Mouse (Mus musculus): ENCODE data around the gene Ccdc184. TPM values are rescaled to one million over a fixed set of nuclear protein-coding genes. Genes with fewer than 3 reads are reported as not detected.

The Ccdc184 gene
- 2.8 TPM for polyA plus RNA-seq (2014; fragmentation: Illumina TruSeq; extraction: RNeasy Lipid Tissue Mini Kit (QIAGEN cat#74804); ENCODE audit: insufficient read depth, low read depth, low replicate concordance)

DNA sequence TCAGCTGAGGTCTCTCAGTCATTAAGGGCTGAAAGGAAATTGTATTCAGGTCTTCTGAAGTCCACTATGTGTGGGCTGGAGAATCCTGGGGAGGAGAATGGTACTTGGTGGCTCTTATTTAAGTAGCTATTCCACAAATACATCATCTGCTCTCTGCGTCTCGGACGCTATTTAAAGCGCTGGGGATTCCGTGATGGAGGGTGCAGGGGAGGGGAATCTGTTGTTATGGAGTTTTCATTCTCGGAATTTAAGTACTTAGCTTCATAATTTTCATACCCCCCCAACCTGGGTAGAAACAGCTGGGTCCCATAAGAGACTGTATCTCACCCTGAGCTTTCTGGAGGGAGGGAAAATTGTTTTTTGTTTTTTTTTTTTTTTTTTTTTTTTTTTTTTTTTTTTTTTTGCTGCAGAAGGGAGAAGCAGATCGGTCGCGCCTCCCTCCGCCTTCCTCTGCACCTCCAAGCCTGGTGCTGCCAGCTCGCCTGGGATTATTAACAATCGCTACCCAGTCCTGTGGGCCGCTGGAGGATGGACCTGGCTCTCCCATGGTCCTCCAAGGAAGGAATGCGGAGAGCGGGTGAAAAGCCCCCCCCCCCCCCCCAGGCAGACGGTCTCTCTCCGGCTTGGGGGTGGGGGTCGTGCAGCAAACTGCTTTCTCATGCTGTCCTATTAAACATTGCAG, at the start of gene Ccdc184:
TSS of gene Ccdc184 (plus strand) at position 196 of the 682 bp plus-strand sequence.

DNA sequence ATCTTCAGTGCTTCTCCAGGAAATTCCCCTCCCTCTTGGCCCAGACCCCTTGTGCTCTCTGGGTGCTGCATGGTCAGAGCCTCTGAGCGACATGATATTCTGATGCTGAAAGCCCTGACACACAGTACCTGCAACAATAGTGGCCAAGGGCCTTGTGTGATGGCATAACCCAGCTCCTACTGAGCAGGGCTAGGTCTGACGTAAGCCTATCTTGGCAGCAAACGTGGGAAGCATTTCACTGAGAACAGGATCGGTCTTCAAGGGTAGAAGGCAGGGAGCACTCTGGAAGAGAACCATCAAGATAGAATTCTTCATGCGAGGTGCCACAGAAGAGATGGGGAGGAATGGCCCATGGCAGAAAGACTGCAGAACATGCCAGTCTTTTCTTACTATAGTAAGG, 1.4 kb upstream of the Ccdc184 start, which contains the start of gene Asb8:
TSS of gene Asb8 (minus strand) at position 101 of the 400 bp plus-strand sequence.

GRCm38 (mm10) chr15:98195442-98195841, 28.5 kb downstream of the Ccdc184 start, which contains the start of gene Olfr288:
Olfr288 (minus strand) TSS chr15:98195542.

Other genes with a start within 250 kb of the Ccdc184 start
- 22.5 TPM for gene Tmem106c, start 203.0 kb upstream of the Ccdc184 start, polyA plus RNA-seq (2014; fragmentation: Illumina TruSeq; extraction: RNeasy Lipid Tissue Mini Kit (QIAGEN cat#74804); ENCODE audit: insufficient read depth, low read depth, low replicate concordance)
- 0.04 TPM for gene Col2a1, start 162.5 kb upstream of the Ccdc184 start, polyA plus RNA-seq (2014; fragmentation: Illumina TruSeq; extraction: RNeasy Lipid Tissue Mini Kit (QIAGEN cat#74804); ENCODE audit: insufficient read depth, low read depth, low replicate concordance)
- gene Pfkm, start 74.6 kb upstream of the Ccdc184 start, polyA plus RNA-seq (2014; fragmentation: Illumina TruSeq; extraction: RNeasy Lipid Tissue Mini Kit (QIAGEN cat#74804); ENCODE audit: insufficient read depth, low read depth, low replicate concordance), result 14.2 TPM
- 8.0 TPM for gene Senp1, start 73.4 kb upstream of the Ccdc184 start, polyA plus RNA-seq (2014; fragmentation: Illumina TruSeq; extraction: RNeasy Lipid Tissue Mini Kit (QIAGEN cat#74804); ENCODE audit: insufficient read depth, low read depth, low replicate concordance)
- gene Asb8, start 1.5 kb upstream of the Ccdc184 start, polyA plus RNA-seq (2014; fragmentation: Illumina TruSeq; extraction: RNeasy Lipid Tissue Mini Kit (QIAGEN cat#74804); ENCODE audit: insufficient read depth, low read depth, low replicate concordance), result 16.7 TPM
- gene Olfr288, start 28.4 kb downstream of the Ccdc184 start, polyA plus RNA-seq (2014; fragmentation: Illumina TruSeq; extraction: RNeasy Lipid Tissue Mini Kit (QIAGEN cat#74804); ENCODE audit: insufficient read depth, low read depth, low replicate concordance), result not detected
- not detected for gene Gm44579, start 53.8 kb downstream of the Ccdc184 start, polyA plus RNA-seq (2014; fragmentation: Illumina TruSeq; extraction: RNeasy Lipid Tissue Mini Kit (QIAGEN cat#74804); ENCODE audit: insufficient read depth, low read depth, low replicate concordance)
- gene Olfr287, start 53.9 kb downstream of the Ccdc184 start, polyA plus RNA-seq (2014; fragmentation: Illumina TruSeq; extraction: RNeasy Lipid Tissue Mini Kit (QIAGEN cat#74804); ENCODE audit: insufficient read depth, low read depth, low replicate concordance), result not detected
- gene Olfr286, start 67.3 kb downstream of the Ccdc184 start, polyA plus RNA-seq (2014; fragmentation: Illumina TruSeq; extraction: RNeasy Lipid Tissue Mini Kit (QIAGEN cat#74804); ENCODE audit: insufficient read depth, low read depth, low replicate concordance), result not detected
- gene H1fnt, start 90.1 kb downstream of the Ccdc184 start, polyA plus RNA-seq (2014; fragmentation: Illumina TruSeq; extraction: RNeasy Lipid Tissue Mini Kit (QIAGEN cat#74804); ENCODE audit: insufficient read depth, low read depth, low replicate concordance), result not detected
- 6.0 TPM for gene Zfp641, start 129.0 kb downstream of the Ccdc184 start, polyA plus RNA-seq (2014; fragmentation: Illumina TruSeq; extraction: RNeasy Lipid Tissue Mini Kit (QIAGEN cat#74804); ENCODE audit: insufficient read depth, low read depth, low replicate concordance)
- not detected for gene Olfr285, start 150.2 kb downstream of the Ccdc184 start, polyA plus RNA-seq (2014; fragmentation: Illumina TruSeq; extraction: RNeasy Lipid Tissue Mini Kit (QIAGEN cat#74804); ENCODE audit: insufficient read depth, low read depth, low replicate concordance)
- gene Olfr284, start 173.8 kb downstream of the Ccdc184 start, polyA plus RNA-seq (2014; fragmentation: Illumina TruSeq; extraction: RNeasy Lipid Tissue Mini Kit (QIAGEN cat#74804); ENCODE audit: insufficient read depth, low read depth, low replicate concordance), result not detected
- not detected for gene Olfr283, start 213.8 kb downstream of the Ccdc184 start, polyA plus RNA-seq (2014; fragmentation: Illumina TruSeq; extraction: RNeasy Lipid Tissue Mini Kit (QIAGEN cat#74804); ENCODE audit: insufficient read depth, low read depth, low replicate concordance)